In the genomic region with DNA sequence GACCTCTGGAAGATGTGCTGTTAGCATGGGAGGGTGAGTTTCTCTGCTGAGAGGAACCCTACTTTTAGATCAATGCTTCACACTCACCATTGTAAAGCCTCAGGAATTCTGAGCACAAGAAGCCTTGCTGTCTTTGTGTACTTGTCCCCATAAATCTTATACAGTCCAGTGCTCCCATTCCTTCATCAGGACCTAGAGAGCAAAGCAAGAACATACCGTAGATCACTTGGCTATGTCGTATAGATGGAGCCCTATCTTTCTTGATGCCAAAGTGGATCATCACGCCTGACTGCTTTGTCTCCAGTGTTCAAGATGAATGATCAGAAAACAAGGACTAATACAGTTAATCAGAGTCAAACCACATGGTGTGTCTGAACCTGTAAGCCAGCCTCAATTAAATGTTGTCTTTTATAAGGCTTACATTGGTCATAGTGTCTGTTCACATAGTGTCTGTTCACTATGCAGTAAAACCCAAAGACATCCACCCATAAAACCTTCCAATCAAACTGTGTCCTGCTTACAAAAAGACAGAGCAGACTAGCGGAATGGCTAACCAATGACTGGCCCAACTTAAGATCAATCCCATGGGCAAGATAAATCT, we compare ENCODE assay signal across 20 mouse cellular contexts.
DNase-seq lines count a peak whose midpoint lies in the region; ATAC-seq lines count a peak whose summit lies in the region.
"Had no signal": no experiment of that assay in that cellular context is flagged by ENCODE, and none has a peak within 500 bp of the region (broad histone marks: within the 10 kb centered on the region; RNA-seq: fewer than 3 reads in every experiment).

No protein-coding gene starts in this region.

- no peak overlapping the region for H3K4me2 ChIP-seq in hindbrain, embryonic 13.5 days
- H3K4me2 ChIP-seq in hindbrain, embryonic 12.5 days (replicated peaks) = no peak overlapping the region
- no peak overlapping the region for H3K4me2 ChIP-seq in kidney, embryonic 16.5 days (replicated peaks; ENCODE audit: low read depth, low read length)
- H3K4me2 ChIP-seq in neural tube, embryonic 12.5 days (replicated peaks) = no peak overlapping the region
- no peak overlapping the region for H3K4me2 ChIP-seq in midbrain, embryonic 11.5 days
- H3K4me2 ChIP-seq: embryonic facial prominence, embryonic 12.5 days; forebrain, embryonic 15.5 days; heart, embryonic 11.5 days had no signal

- no peak overlapping the region for H3K4me3 ChIP-seq in hindbrain, embryonic 13.5 days
- H3K4me3 ChIP-seq in hindbrain, embryonic 12.5 days = no peak overlapping the region
- no peak overlapping the region for H3K4me3 ChIP-seq in kidney, embryonic 16.5 days (ENCODE audit: low read length)
- no peak overlapping the region for H3K4me3 ChIP-seq in neural tube, embryonic 12.5 days
- H3K4me3 ChIP-seq in midbrain, embryonic 11.5 days (ENCODE audit: low read depth, low read length) = no peak overlapping the region
- H3K4me3 ChIP-seq: embryonic facial prominence, embryonic 12.5 days; forebrain, embryonic 15.5 days; heart, adult 2 months had no signal

- ATAC-seq in hindbrain, embryonic 13.5 days (ENCODE audit: low FRiP score) = 0 out of 2 replicates have a peak, but pooled peaks have one; percentile 21
- ATAC-seq in hindbrain, embryonic 12.5 days (ENCODE audit: low FRiP score) = no peak
- ATAC-seq in kidney, embryonic 16.5 days (ENCODE audit: low FRiP score, low TSS enrichment) = peak; percentile 78; the same call in 1 of the 2 replicates
- ATAC-seq in neural tube, embryonic 12.5 days (ENCODE audit: low FRiP score, low read depth) = peak; percentile 83
- ATAC-seq in midbrain, embryonic 11.5 days (ENCODE audit: low FRiP score) = no peak
- ATAC-seq: CD4-positive, CD25-positive, alpha-beta regulatory T cell, adult 4 months; forebrain, embryonic 15.5 days had no signal

- H3K27ac ChIP-seq in hindbrain, embryonic 13.5 days = no peak overlapping the region
- no peak overlapping the region for H3K27ac ChIP-seq in hindbrain, embryonic 12.5 days
- no peak overlapping the region for H3K27ac ChIP-seq in kidney, embryonic 16.5 days (ENCODE audit: low read length)
- no peak overlapping the region for H3K27ac ChIP-seq in neural tube, embryonic 12.5 days
- H3K27ac ChIP-seq in midbrain, embryonic 11.5 days (ENCODE audit: low read depth, low read length) = no peak overlapping the region
- H3K27ac ChIP-seq: forebrain, embryonic 15.5 days; heart, adult 2 months had no signal

- H3K4me1 ChIP-seq in hindbrain, embryonic 13.5 days (replicated peaks) = no peaks in the 10 kb centered on the region
- H3K4me1 ChIP-seq in hindbrain, embryonic 12.5 days = 0 out of 2 replicates have a peak, but pooled peaks cover 2% of the 10 kb centered on the region
- no peaks in the 10 kb centered on the region for H3K4me1 ChIP-seq in kidney, embryonic 16.5 days (ENCODE audit: insufficient read depth, low read length)
- H3K4me1 ChIP-seq in neural tube, embryonic 12.5 days = no peaks in the 10 kb centered on the region
- H3K4me1 ChIP-seq in midbrain, embryonic 11.5 days (ENCODE audit: control insufficient read depth, insufficient read depth, low read length) = no peaks in the 10 kb centered on the region
- H3K4me1 ChIP-seq: forebrain, embryonic 15.5 days had no signal

- H3K27me3 ChIP-seq in hindbrain, embryonic 13.5 days = no peaks in the 10 kb centered on the region
- no peaks in the 10 kb centered on the region for H3K27me3 ChIP-seq in hindbrain, embryonic 12.5 days
- H3K27me3 ChIP-seq in kidney, embryonic 16.5 days (ENCODE audit: insufficient read depth, low read length) = no peaks in the 10 kb centered on the region
- H3K27me3 ChIP-seq in neural tube, embryonic 12.5 days (replicated peaks) = no peaks in the 10 kb centered on the region
- H3K27me3 ChIP-seq in midbrain, embryonic 11.5 days (ENCODE audit: control insufficient read depth, insufficient read depth, low read length) = no peaks in the 10 kb centered on the region
- H3K27me3 ChIP-seq: embryonic facial prominence, embryonic 12.5 days; forebrain, embryonic 15.5 days had no signal

- 58% methylated on average over 4 of the region's 4 CpGs for WGBS in hindbrain, embryonic 13.5 days
- WGBS in hindbrain, embryonic 12.5 days = 81% methylated on average over 4 of the region's 4 CpGs
- 56% methylated on average over 4 of the region's 4 CpGs for WGBS in kidney, embryonic 16.5 days
- 39% methylated on average over 4 of the region's 4 CpGs for WGBS in neural tube, embryonic 12.5 days
- 88% methylated on average over 4 of the region's 4 CpGs for WGBS in midbrain, embryonic 11.5 days

- no peak overlapping the region for H3K9ac ChIP-seq in hindbrain, embryonic 13.5 days
- H3K9ac ChIP-seq in hindbrain, embryonic 12.5 days = no peak overlapping the region
- H3K9ac ChIP-seq in kidney, embryonic 16.5 days (replicated peaks; ENCODE audit: low read length) = no peak overlapping the region
- no peak overlapping the region for H3K9ac ChIP-seq in neural tube, embryonic 12.5 days
- H3K9ac ChIP-seq in midbrain, embryonic 11.5 days (ENCODE audit: low read length) = no peak overlapping the region
- H3K9ac ChIP-seq: embryonic facial prominence, embryonic 12.5 days; forebrain, embryonic 15.5 days had no signal

- H3K36me3 ChIP-seq in hindbrain, embryonic 13.5 days = no peaks in the 10 kb centered on the region
- H3K36me3 ChIP-seq in hindbrain, embryonic 12.5 days = no peaks in the 10 kb centered on the region
- H3K36me3 ChIP-seq in kidney, embryonic 16.5 days (ENCODE audit: insufficient read depth, low read length) = no peaks in the 10 kb centered on the region
- no peaks in the 10 kb centered on the region for H3K36me3 ChIP-seq in neural tube, embryonic 12.5 days
- H3K36me3 ChIP-seq in midbrain, embryonic 11.5 days (ENCODE audit: control insufficient read depth, insufficient read depth, low read length) = no peaks in the 10 kb centered on the region
- H3K36me3 ChIP-seq: embryonic facial prominence, embryonic 12.5 days; forebrain, embryonic 15.5 days; G1E had no signal

- no peak for DNase-seq in kidney, adult 8-10 months
- DNase-seq in retina, embryonic 14.5 days (ENCODE audit: low spot score) = peak; percentile 57
- DNase-seq in frontal cortex, postnatal 36 days (ENCODE audit: low spot score in 2 of 2) = no peak
- DNase-seq in midbrain, embryonic 11.5 days (ENCODE audit: low spot score, missing footprints) = no peak
- DNase-seq: adrenal gland, postnatal 10 days; B cell, adult 2 months; cerebellum, adult 11-12 months; cerebellum, adult 9-10 months; cerebellum, postnatal 25 days; gastrocnemius, postnatal 14 days; heart, adult 2 months had no signal

- H3K9me3 ChIP-seq in hindbrain, embryonic 13.5 days = no peaks in the 10 kb centered on the region; the same call in 1 of the 2 replicates
- H3K9me3 ChIP-seq in hindbrain, embryonic 12.5 days (replicated peaks) = no peaks in the 10 kb centered on the region
- H3K9me3 ChIP-seq in kidney, embryonic 16.5 days (ENCODE audit: low read length) = no peaks in the 10 kb centered on the region
- no peaks in the 10 kb centered on the region for H3K9me3 ChIP-seq in neural tube, embryonic 12.5 days
- H3K9me3 ChIP-seq in midbrain, embryonic 11.5 days (ENCODE audit: control insufficient read depth, low read length) = no peaks in the 10 kb centered on the region
- H3K9me3 ChIP-seq: embryonic facial prominence, embryonic 12.5 days; forebrain, embryonic 15.5 days; G1E had no signal

Comparison
In these comparisons a context has a peak if more than half of its experiments do, and no peak if none do; other contexts are left out.
1. ATAC-seq: peak in hindbrain, embryonic 13.5 days (single experiment), kidney, embryonic 16.5 days (single experiment) and neural tube, embryonic 12.5 days (single experiment); none in hindbrain, embryonic 12.5 days (single experiment) and midbrain, embryonic 11.5 days (single experiment).